Mouse (Mus musculus): Measurements from ENCODE around the gene Rassf2.

Gene Rassf2

DNA sequence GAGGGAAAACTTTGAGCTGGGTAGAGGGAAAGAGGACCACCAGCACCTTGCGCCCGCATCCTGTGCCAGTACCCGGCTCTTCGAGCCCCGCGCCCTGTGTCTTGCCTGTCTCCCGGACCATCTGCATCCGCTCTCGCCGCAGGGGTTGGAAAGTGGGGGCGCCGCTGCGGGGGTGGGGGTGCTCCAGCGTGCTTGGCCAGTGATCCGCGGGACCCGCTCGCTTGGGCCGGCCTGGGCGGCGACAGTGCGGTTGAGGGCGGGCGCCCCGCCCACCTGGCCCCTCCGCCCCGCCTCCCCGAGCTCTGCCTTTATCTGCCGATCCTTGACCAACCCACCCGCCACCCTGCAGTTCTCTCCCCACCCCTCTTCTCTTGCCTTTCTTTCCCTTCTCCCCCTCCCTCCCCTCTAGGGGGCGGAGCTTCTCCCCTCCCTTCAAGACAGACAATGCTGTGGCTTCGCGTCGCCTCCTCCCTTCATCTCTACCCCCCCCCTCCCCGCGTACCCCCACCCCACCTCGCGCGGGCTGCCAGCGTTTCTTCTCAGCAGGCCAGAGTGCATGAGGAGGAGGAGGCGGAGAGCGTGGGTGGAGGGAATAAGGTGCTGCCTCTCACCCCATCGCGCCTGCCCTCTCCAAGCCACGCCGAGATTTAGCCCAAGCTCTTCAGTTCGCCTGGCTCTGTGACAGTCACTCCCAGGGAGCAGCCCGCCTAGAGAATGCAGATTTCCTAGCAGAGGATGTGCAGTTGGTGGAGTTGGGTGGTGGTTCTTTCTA lies at the start of gene Rassf2:
TSS of gene Rassf2 (minus strand) at position 613 of the 772 bp plus-strand sequence.
- DNase-seq = peak; percentile 79

- DNase-seq = no peak
Observed at GRCm38 (mm10) chr2:132079139-132079538, 49.1 kb upstream of the Rassf2 start.

DNA sequence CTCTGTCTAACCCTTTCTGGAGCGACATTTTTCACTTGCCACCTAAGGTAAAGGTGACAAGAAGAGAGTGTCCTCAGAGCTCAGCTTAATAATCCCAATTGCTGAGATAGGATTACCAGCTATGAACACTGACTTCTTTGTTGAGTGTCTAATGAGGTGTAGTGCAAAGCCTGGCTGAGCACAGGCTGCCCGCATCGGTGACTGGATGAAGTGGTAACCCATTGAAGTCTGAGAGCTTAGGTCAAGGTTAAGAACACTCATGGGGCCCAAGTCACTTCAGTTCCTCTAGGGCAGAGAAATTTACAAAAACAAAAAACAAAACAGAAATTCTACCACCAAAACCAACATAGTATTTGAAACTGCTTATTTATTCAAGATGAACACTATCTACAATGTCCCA lies 43.0 kb upstream of the Rassf2 start:
- DNase-seq = no peak

DNA sequence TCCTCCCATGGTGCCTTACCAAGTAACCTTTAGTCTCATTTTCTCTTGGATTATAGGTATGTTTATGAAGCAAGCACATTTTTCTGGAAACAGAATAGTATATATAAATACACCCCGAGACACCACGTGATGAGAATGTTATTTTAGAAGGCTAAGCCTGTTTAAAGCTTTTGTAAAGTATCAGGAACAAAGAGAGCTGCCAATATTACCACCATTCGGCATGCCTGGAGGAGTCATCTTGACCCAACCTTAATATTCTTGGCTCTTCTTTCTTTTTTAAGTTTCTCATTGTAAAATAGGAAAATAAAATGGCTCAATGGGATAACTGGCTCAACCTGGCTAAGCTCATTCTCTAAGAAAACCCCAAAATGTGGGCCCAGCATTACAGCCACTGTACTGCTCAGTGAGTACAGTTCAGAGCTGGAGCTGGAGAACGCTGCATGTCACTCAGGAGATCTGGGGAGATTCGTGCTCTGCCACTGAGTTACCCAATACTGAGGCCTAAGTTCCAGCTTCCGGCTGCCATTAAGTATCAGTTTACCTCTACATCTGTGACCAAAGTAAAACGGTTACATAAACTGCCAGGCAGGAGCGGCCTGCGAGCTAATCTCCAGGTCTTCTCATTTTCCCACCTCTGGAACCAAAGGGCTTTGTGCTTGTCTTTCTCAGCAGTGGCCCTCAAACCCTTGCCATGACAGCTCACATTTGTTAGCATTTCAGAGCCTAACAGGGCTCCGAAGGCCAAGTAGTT lies 40.1 kb upstream of the Rassf2 start:
- DNase-seq = no peak

DNA sequence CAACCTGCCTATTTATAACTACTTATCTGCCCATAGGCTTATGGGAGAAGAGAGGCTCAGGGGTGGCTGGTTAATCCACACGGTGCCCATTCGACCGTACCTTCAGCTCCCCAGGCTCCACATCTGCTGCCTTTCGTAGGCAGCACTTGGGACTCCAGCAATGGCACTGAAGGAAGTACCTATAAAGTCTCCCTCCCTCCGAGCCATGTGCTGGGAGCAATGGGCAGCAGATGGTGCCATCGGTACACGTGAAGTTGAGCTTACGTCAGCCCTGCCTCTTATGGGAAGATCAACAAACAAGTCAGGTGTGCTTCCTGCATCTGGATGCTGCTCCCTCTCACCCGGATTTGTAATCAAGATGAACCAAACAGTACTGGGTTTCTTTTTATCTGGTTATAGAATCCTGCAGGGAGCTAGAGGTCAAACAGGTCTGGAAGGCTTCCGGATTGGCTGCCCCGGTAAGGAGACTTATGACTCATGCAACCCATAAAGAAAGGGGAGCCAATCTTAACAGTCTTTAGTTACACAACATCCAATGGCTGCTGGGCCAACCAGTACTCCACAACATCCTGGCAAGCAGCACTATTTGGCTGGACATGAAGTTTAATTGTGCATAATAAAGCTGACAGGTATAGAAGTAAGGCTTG lies 34.2 kb upstream of the Rassf2 start:
- DNase-seq = no peak

DNA sequence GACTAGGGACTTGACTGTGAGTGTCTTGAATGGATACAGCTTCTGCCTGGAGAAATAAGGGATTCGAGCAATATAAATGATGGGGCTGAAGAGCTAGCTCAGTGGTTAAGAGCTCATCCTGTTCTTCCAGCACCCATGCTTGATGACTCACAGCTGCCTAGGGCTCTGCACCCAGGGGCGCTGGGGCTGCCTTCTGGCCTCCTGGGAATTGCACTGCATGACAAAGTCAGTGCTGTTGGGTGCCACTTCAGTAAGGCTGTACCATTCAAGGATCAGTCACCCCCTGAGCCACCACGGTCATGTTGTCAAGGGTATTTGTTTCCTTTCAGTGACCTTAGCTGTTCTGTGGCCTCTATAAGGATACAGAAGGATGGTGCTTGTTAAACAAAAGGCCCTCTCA lies 33.7 kb upstream of the Rassf2 start:
- no peak for DNase-seq

DNA sequence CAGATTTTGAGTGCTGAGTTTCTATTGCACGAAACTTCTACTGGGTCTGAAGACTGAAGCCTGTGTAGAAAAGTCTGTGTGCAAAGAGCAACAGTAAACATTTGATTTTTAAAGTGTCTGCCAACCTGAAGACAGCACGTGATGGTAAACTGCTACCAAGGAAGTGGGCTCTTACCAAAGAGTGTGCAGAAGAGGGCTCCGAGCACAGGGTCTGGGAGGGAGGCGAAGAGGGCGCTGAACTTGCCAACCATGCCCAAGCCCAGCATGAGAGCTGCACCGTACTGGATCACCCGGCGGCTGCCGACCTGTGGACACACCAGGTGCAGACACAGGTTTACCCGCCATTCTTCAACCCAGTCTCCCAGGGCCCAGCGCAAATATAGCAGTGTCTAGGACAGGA lies 31.8 kb upstream of the Rassf2 start:
- DNase-seq = no peak

DNA sequence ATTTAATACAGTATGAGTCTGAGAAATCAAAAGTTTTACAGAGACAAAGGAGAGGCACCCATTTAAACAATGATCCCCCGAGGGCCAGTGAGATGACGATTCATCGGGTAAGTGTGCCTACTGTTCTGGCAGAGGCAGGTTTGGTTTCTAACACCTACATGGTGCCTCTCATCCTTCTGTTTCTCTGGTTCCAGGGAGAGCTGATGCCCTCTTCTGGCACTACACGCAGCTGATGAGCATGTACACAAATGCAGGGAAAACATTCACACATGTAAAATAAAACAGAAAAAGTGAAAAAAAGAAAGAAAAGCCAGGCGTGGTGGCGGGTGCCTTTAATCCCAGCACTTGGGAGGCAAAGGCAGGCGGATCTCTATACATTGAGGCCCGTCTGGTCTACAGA lies 29.9 kb upstream of the Rassf2 start:
- no peak for DNase-seq

GRCm38 (mm10) chr2:132055349-132055753 lies 25.3 kb upstream of the Rassf2 start:
- no peak for DNase-seq

GRCm38 (mm10) chr2:132053824-132054223 lies 23.8 kb upstream of the Rassf2 start:
- DNase-seq = no peak

GRCm38 (mm10) chr2:132051798-132052197 lies 21.7 kb upstream of the Rassf2 start:
- DNase-seq = no peak

DNA sequence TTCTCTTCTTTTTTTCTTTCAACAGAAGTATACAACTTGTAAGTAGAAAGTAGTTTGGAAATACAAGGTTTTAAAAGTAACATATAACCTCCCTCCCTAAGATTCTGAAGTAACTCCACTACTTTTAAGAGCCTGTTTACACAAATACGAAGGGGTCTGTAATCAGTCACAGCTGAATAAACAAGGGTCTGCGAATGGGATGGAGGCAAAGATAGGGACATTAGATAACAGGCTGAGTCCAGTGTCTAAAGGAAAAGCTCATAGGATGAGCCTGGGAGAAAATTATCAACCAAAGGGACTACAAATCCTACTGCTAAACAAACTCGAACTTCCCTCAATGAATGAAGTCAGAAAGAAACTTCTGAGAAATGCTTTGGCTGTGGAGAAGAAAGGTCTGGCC lies 19.9 kb upstream of the Rassf2 start:
- no peak for DNase-seq

- DNase-seq = no peak
Observed at GRCm38 (mm10) chr2:132049491-132049890, 19.4 kb upstream of the Rassf2 start.

GRCm38 (mm10) chr2:132048143-132048772 lies 18.2 kb upstream of the Rassf2 start:
- no peak for DNase-seq

- DNase-seq = no peak
Observed at GRCm38 (mm10) chr2:132047364-132047763, 17.3 kb upstream of the Rassf2 start.

DNA sequence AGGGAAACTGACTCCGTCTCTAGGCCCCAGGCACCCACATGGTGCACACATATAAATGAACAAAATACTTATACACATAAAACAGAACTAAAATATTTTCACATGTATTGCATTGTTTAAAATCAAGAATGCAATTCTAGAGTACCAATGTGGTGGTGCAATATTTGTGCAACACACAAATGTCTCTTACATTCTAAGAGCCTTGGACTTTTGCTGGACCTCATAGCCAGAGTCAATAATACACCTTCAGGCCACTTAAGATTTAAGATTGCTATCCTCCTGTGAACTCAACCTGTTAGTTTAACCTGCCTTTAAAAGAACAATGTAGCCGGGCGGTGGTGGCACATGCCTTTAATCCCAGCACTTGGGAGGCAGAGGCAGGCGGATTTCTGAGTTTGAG lies 16.6 kb upstream of the Rassf2 start:
- no peak for DNase-seq

GRCm38 (mm10) chr2:132044320-132045274 lies 14.5 kb upstream of the Rassf2 start:
- DNase-seq = no peak

DNA sequence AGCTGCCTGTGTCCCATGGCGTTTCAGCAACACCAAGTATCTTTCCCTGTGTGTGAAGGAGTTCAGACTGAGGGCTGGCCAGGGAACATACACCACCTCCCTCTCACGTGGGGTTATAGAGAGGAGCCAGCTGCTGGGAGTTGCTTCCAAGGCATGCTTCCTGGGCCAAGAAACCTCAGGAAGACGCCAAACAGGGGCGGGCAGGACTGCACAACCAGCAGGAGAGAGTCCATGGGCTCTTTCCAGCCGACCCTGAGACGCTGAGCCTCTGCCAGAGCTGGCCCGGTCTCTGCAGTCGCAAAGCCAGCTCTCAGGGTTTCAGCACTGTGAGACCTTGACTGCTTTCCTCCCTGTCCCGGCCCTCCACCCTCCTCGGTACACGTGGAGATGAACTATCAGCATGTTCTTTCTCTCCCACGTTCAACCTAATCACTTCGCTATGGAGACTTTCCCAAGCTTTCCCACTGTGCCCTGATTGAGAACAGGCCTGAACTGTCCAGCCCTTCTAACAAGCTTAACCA lies 13.1 kb upstream of the Rassf2 start:
- peak; percentile 45 for DNase-seq

DNA sequence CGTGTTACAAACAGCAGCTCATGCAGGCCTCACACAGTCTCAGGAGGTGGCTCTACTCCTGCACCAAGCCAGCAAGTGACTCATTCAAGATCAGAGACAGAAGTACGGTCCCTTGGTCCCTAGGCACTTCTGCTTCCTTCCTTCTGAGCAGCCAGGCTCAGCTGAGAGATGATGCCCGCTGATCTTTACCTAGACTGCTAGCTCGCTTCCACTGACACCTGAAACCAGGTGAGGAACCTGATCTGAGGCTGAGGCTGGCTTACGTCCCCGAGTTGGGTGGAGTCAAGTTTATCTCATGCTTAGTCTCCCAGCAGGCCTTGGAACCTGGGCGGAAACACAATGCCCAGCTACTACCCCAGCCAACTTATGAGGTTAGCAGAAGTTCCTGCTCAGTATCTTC lies 9.8 kb upstream of the Rassf2 start:
- DNase-seq = no peak

- no peak for DNase-seq
Observed at GRCm38 (mm10) chr2:132036326-132036725, 6.3 kb upstream of the Rassf2 start.

DNA sequence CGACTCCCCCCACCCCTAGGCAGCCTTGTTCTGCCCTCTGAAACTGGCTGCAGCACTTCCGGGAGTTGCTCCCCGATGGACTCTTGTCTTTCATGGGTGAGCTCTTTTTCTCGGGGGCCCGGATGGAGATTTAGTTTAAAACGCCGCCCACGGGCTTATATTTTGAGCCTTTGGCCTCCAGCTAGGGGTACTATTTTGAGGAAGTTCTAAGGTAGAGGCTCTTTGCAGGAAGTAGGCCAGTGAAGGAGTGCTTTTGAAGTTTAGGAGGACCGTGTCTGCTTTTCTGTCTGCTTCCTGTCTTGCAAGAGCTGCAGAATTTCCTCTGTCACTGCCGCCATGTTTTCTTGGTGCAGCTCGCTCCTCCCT lies 5.4 kb upstream of the Rassf2 start:
- DNase-seq = no peak
